Mouse (Mus musculus) lung, adult 2 months (tissue): ENCODE results near the gene Eme2.

Experiments used
- CTCF ChIP-seq: fragments of 200-500 bp; IDR thresholded peaks from 2 replicates; pipeline ENCODE4 v1.5.1; 2011; ENCODE audit warnings: mild to moderate bottlenecking, low read length, control low read depth; ENCODE audit not compliant: insufficient read depth
- POLR2A ChIP-seq: fragments of 200-500 bp; IDR thresholded peaks from 2 replicates; pipeline ENCODE4 v1.6.1; 2011; ENCODE audit warnings: low read depth, mild to moderate bottlenecking, control low read depth, low read length, borderline replicate concordance; ENCODE audit errors: extremely low read depth

DNA sequence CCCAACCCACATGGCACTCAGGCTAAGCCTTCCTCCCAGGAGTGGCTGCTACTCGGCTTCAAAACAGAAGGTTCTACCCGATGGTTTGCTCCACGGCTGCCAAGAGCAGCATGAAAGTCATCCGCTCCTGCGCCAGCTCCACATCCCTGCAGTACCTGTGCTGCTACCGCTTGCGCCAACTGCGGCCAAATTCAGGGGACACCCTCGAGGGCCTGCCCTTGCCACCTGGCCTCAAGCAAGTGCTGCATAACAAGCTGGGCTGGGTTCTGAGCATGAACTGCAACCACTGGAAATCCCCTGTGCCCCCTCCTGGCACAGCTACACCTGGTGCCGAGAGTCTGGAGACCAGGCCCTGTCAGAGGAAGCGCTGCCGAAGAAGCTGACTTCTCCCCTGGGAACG lies 3.6 kb downstream of the Eme2 start:
- TF ChIP-seq POLR2A, result no peak
- no peak for TF ChIP-seq CTCF
